Mouse (Mus musculus) embryonic facial prominence, embryonic 12.5 days (tissue): Measurements from ENCODE around the gene Tex33. TPM values are rescaled to one million over a fixed set of nuclear protein-coding genes. Genes with fewer than 3 reads are reported as not detected.

Experiments used
- ATAC-seq: fragments of 200-750 bp; cut with Nextera tagmentation; 2 replicates; pipeline ENCODE4 v1.8.0; 2017; ENCODE audit not compliant: insufficient number of reproducible peaks, insufficient read depth, low FRiP score, low TSS enrichment
- H3K27ac ChIP-seq: fragments of 300-500 bp; sonication (generic); 2 replicates; pipeline ENCODE4 v1.5.1; 2016; ENCODE audit warnings: mild to moderate bottlenecking
- H3K27me3 ChIP-seq: fragments of 300-500 bp; sonication (generic); 2 replicates; pipeline ENCODE4 v1.6.1; 2016; ENCODE audit warnings: mild to moderate bottlenecking, moderate library complexity
- H3K36me3 ChIP-seq: fragments of 300-500 bp; sonication (generic); 2 replicates; pipeline ENCODE4 v1.6.1; 2016; ENCODE audit warnings: mild to moderate bottlenecking
- H3K4me1 ChIP-seq: fragments of 300-500 bp; sonication (generic); 2 replicates; pipeline ENCODE4 v1.6.1; 2016
- H3K4me2 ChIP-seq: fragments of 300-500 bp; sonication (generic); replicated peaks from 2 replicates; pipeline ENCODE4 v1.6.1; 2016; ENCODE audit warnings: mild to moderate bottlenecking, moderate library complexity
- H3K4me3 ChIP-seq: fragments of 300-500 bp; sonication (generic); 2 replicates; pipeline ENCODE4 v1.5.1; 2016; ENCODE audit warnings: mild to moderate bottlenecking
- H3K9ac ChIP-seq: fragments of 300-500 bp; sonication (generic); 2 replicates; pipeline ENCODE4 v1.6.1; 2016; ENCODE audit warnings: mild to moderate bottlenecking, moderate library complexity
- H3K9me3 ChIP-seq: fragments of 300-500 bp; sonication (generic); 2 replicates; pipeline ENCODE4 v1.6.1; 2016; ENCODE audit warnings: mild to moderate bottlenecking, moderate library complexity
- WGBS: fragments of 180-500 bp; shearing (Covaris S2); methylation state at CpG from one replicate; pipeline ENCODE4 v1.1.7; 2016; 5-methylcytosine and 5-hydroxymethylcytosine counted together
- polyA plus RNA-seq: library from polyadenylated mRNA; unstranded; fragments of >200 nt; fragmentation: Nextera tagmentation; extraction: Ambion mirVana; gene quantifications from 2 replicates; pipeline ENCODE4 v1.2.1, GENCODE M21; 2016

Gene Tex33
- polyA plus RNA-seq, 1 experiment from 2014 or later, result not detected

GRCm38 (mm10) chr15:78385564-78385963 is 10.1 kb downstream of the Tex33 start:
- ATAC-seq, result no peak

GRCm38 (mm10) chr15:78384220-78385116 is 11.2 kb downstream of the Tex33 start:
- no peaks in the 10 kb centered on the region for H3K9me3 ChIP-seq
- no peak overlapping the region for H3K27ac ChIP-seq
- H3K36me3 ChIP-seq, result no peaks in the 10 kb centered on the region
- H3K4me3 ChIP-seq, result no peak overlapping the region
- H3K4me1 ChIP-seq, result no peaks in the 10 kb centered on the region
- no peaks in the 10 kb centered on the region for H3K27me3 ChIP-seq
- H3K4me2 ChIP-seq, result no peak overlapping the region
- 68% methylated on average over 7 of the region's 7 CpGs for WGBS
- ATAC-seq, result no peak
- no peak overlapping the region for H3K9ac ChIP-seq

More at GRCm38 (mm10) chr15:78385564-78385963, 10.1 kb downstream of the Tex33 start:
- Histone ChIP-seq H3K4me1 (no peaks in the 10 kb centered on the region), H3K4me2 (no peak overlapping the region), H3K27ac (no peak overlapping the region), H3K9me3 (no peaks in the 10 kb centered on the region), H3K36me3 (no peaks in the 10 kb centered on the region), H3K9ac (no peak overlapping the region), H3K4me3 (no peak overlapping the region), H3K27me3 (no peaks in the 10 kb centered on the region)
- WGBS, result 86% methylated on average over 1 of the region's 1 CpGs

DNA sequence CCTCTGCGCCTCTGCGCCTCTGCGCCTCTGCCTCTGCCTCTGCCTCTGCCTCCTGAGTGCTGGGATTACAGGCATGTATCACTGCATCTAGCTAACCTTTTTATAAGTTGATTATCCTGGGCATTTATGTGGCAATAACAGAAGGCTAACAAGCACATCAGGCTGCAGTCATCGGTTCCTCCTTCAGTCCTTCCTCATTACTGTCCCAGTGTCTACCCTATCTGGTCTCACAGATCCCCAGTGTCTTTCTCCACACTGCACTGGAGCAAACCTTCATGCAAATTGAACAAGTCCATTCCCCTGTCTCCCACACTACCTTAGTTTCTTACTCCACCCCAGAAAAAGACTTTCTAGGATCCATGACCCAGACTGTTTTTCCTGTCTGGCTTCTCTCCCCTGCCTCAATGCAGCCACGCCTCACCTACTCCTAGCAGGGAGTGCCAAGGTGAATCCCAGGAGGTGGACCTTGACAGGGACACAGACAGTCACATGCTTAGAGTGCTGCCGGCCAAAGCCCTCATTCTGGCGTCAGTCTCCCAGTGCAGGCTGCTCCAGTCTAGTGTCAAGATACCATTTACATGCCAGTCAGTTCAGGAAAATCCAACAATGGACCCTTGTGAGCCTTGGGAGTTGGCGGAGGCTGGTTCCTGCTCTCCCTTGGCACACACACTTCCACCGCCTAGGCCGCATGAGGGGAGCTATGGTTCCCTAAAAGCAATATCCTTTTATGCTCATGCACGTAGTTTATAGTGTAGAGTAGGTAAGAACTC is 12.1 kb downstream of the Tex33 start:
- Histone ChIP-seq H3K27ac (no peak overlapping the region), H3K4me3 (no peak overlapping the region), H3K27me3 (no peaks in the 10 kb centered on the region), H3K9me3 (no peaks in the 10 kb centered on the region), H3K4me2 (no peak overlapping the region), H3K9ac (no peak overlapping the region), H3K36me3 (no peaks in the 10 kb centered on the region), H3K4me1 (no peaks in the 10 kb centered on the region)
- 67% methylated on average over 11 of the region's 11 CpGs for WGBS
- ATAC-seq, result no peak

GRCm38 (mm10) chr15:78382115-78382514 is 13.6 kb downstream of the Tex33 start:
- H3K9ac ChIP-seq, result no peak overlapping the region
- H3K4me1 ChIP-seq, result no peaks in the 10 kb centered on the region
- no peaks in the 10 kb centered on the region for H3K27me3 ChIP-seq
- H3K27ac ChIP-seq, result no peak overlapping the region
- no peak for ATAC-seq
- H3K4me3 ChIP-seq, result no peak overlapping the region
- H3K4me2 ChIP-seq, result no peak overlapping the region
- WGBS, result 87% methylated on average over 4 of the region's 4 CpGs
- H3K36me3 ChIP-seq, result no peaks in the 10 kb centered on the region
- H3K9me3 ChIP-seq, result no peaks in the 10 kb centered on the region

DNA sequence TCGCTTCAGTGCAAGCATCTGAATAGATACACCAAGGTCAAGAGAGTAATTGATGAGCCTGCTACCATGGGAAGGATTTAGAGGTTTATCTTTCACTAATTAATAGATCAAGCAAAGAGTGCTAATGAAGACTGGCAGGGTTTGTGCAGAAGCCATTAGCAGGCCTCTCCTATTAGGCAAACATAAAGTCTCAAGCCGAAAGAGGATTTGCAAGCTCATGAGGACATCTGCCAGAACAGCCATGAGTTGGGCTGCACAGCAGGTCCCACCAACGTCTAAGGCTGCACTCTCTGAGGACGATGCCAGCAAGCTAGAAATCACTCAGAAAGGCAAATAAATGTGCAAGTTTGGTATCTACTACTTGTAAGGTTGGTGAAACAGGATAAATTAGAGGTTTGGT is 15.0 kb downstream of the Tex33 start:
- H3K36me3 ChIP-seq, result no peaks in the 10 kb centered on the region
- no peaks in the 10 kb centered on the region for H3K27me3 ChIP-seq
- H3K27ac ChIP-seq, result no peak overlapping the region
- H3K4me2 ChIP-seq, result no peak overlapping the region
- H3K9me3 ChIP-seq, result no peaks in the 10 kb centered on the region
- WGBS, result 75% methylated on average over 4 of the region's 4 CpGs
- H3K9ac ChIP-seq, result no peak overlapping the region
- no peak for ATAC-seq
- no peaks in the 10 kb centered on the region for H3K4me1 ChIP-seq
- H3K4me3 ChIP-seq, result no peak overlapping the region

GRCm38 (mm10) chr15:78380208-78380607 is 15.5 kb downstream of the Tex33 start:
- no peak for ATAC-seq
- Histone ChIP-seq H3K27ac (no peak overlapping the region), H3K36me3 (no peaks in the 10 kb centered on the region), H3K27me3 (no peaks in the 10 kb centered on the region), H3K4me3 (no peak overlapping the region), H3K4me2 (no peak overlapping the region), H3K9me3 (no peaks in the 10 kb centered on the region), H3K4me1 (no peaks in the 10 kb centered on the region), H3K9ac (no peak overlapping the region)
- 67% methylated on average over 2 of the region's 2 CpGs for WGBS

DNA sequence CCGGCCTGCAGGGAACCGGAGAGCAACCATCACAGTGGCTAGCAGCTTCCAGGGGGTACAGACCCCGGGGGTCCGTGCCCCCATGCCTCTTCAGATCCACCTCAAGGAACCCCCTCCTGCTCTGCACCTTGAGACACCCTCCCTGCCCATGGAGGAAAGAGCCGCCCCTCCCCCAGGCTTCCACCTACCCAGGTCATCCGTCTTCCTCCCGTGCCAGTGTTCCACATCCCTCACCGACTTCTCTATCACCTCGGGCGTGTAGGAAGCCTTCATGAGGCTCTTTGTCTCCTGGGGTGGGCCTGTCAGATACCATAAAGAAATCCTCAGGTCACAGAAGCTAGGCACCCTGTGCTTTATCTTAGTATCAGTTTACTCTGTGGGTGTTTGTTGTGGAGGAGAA is 17.2 kb downstream of the Tex33 start:
- 81% methylated on average over 10 of the region's 10 CpGs for WGBS
- H3K27ac ChIP-seq, result no peak overlapping the region
- no peaks in the 10 kb centered on the region for H3K4me1 ChIP-seq
- no peaks in the 10 kb centered on the region for H3K9me3 ChIP-seq
- no peaks in the 10 kb centered on the region for H3K27me3 ChIP-seq
- H3K4me2 ChIP-seq, result no peak overlapping the region
- no peaks in the 10 kb centered on the region for H3K36me3 ChIP-seq
- no peak overlapping the region for H3K9ac ChIP-seq
- H3K4me3 ChIP-seq, result no peak overlapping the region
- ATAC-seq, result no peak

DNA sequence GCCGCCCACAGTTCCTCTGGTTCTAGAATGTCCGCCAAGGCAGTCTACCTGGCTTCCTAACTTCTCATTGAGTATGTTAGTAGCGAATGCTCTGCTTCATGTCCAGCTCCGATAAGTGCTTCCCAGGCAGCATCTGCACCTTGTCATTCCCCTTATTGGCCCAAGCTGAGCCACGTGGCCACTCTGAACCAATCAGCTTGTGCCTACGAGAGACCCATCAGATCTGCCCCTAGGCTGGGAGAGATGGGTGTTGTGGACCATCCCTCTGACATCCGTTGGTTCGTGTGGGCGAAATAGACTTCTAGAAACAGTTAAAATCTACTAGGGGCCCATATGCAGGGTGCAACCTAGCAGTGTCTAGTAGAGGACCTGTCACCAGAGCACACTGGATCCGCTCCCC is 17.9 kb downstream of the Tex33 start:
- ATAC-seq, result no peak
- 87% methylated on average over 10 of the region's 10 CpGs for WGBS

GRCm38 (mm10) chr15:78374204-78374603 is 21.5 kb downstream of the Tex33 start:
- Histone ChIP-seq H3K27me3 (peaks cover 11% of the 10 kb centered on the region; the same call in 1 of the 2 replicates), H3K36me3 (no peaks in the 10 kb centered on the region), H3K27ac (no peak overlapping the region), H3K4me2 (no peak overlapping the region), H3K9ac (no peak overlapping the region), H3K4me3 (no peak overlapping the region), H3K9me3 (no peaks in the 10 kb centered on the region), H3K4me1 (no peaks in the 10 kb centered on the region)
- 73% methylated on average over 3 of the region's 3 CpGs for WGBS
- ATAC-seq, result no peak

More for the DNA sequence above, 17.9 kb downstream of the Tex33 start:
- Histone ChIP-seq H3K9me3 (no peaks in the 10 kb centered on the region), H3K36me3 (no peaks in the 10 kb centered on the region), H3K4me1 (no peaks in the 10 kb centered on the region), H3K4me2 (no peak overlapping the region), H3K4me3 (no peak overlapping the region), H3K27me3 (no peaks in the 10 kb centered on the region), H3K9ac (no peak overlapping the region), H3K27ac (no peak overlapping the region)

DNA sequence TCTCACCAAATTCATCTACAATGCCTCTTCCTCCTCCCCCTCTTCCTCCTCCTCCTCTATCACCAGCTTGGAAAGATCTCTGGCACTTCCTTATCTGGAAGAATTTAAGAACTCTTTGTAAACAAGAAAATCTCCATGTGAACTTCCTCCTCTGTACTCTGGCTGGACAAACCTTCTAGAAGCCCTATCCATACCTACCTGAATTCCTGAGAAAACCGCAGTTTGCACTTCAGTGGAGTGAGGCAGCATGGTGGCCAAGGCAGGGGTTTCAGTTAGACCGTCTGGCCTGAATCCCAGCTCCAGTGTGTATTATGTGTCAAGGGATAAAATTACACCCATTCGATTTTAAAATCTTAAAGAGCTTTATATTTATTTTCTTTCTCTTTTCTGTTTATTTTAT is 22.9 kb downstream of the Tex33 start:
- 49% methylated on average over 3 of the region's 3 CpGs for WGBS

GRCm38 (mm10) chr15:78369641-78370040 is 26.1 kb downstream of the Tex33 start:
- Histone ChIP-seq H3K4me1 (no peaks in the 10 kb centered on the region), H3K4me2 (no peak overlapping the region), H3K9ac (no peak overlapping the region), H3K27me3 (peaks cover 22% of the 10 kb centered on the region), H3K4me3 (no peak overlapping the region), H3K9me3 (no peaks in the 10 kb centered on the region), H3K36me3 (no peaks in the 10 kb centered on the region), H3K27ac (no peak overlapping the region)
- 81% methylated on average over 1 of the region's 1 CpGs for WGBS
- ATAC-seq, result no peak

More for the DNA sequence above, 22.9 kb downstream of the Tex33 start:
- peaks cover 17% of the 10 kb centered on the region for H3K27me3 ChIP-seq
- no peak overlapping the region for H3K27ac ChIP-seq
- no peaks in the 10 kb centered on the region for H3K9me3 ChIP-seq
- H3K4me2 ChIP-seq, result no peak overlapping the region
- no peaks in the 10 kb centered on the region for H3K36me3 ChIP-seq
- H3K4me3 ChIP-seq, result no peak overlapping the region
- no peaks in the 10 kb centered on the region for H3K4me1 ChIP-seq
- no peak overlapping the region for H3K9ac ChIP-seq
- ATAC-seq, result no peak

- no peak for ATAC-seq
- H3K4me3 ChIP-seq, result no peak overlapping the region
- H3K9ac ChIP-seq, result no peak overlapping the region
- H3K4me2 ChIP-seq, result no peak overlapping the region
- H3K9me3 ChIP-seq, result no peaks in the 10 kb centered on the region
- 15% methylated on average over 8 of the region's 8 CpGs for WGBS
- no peaks in the 10 kb centered on the region for H3K4me1 ChIP-seq
- no peaks in the 10 kb centered on the region for H3K36me3 ChIP-seq
- H3K27ac ChIP-seq, result no peak overlapping the region
- peaks cover 22% of the 10 kb centered on the region for H3K27me3 ChIP-seq
Observed at GRCm38 (mm10) chr15:78368926-78369346, 26.8 kb downstream of the Tex33 start.
